Mouse (Mus musculus) heart, postnatal 0 days (tissue): Measurements from ENCODE around the gene Arpc1b.

Experiments used
- CTCF ChIP-seq: IDR thresholded peaks from 2 replicates; pipeline ENCODE4 v1.5.1; 2016; ENCODE audit warnings: antibody characterized with exemption, control low read depth, low read depth
- EP300 ChIP-seq: IDR thresholded peaks from 2 replicates; pipeline ENCODE4 v1.6.1; 2016; ENCODE audit warnings: antibody characterized with exemption, low read depth

DNA sequence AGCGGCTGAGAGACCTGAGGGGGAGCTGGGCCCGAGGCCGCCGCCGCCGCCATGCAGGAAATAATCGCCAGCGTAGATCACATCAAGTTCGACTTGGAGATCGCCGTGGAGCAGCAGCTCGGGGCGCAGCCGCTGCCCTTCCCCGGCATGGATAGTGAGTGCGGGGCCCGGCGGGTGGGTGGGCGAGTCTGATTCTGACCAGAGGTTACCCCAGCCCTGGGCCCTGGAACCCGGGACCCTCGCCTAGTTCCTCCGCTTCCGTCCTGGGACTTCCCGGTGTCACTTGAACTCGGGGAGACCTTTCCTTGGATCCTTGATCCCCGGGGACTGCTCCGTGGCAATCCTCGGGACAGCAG is 53.3 kb downstream of the Arpc1b start:
- TF ChIP-seq CTCF: no peak
- peak; percentile 3; the same call in 1 of the 2 replicates for TF ChIP-seq EP300
